Mouse (Mus musculus): ENCODE measurements around the gene Acoxl.

Acoxl gene

GRCm38 (mm10) chr2:128139781-128140180 lies 301.1 kb downstream of the Acoxl start:
- DNase-seq (ENCODE audit: low spot score in 2 of 2) = no peak

GRCm38 (mm10) chr2:128140183-128140582 lies 301.5 kb downstream of the Acoxl start:
- DNase-seq (ENCODE audit: low spot score in 2 of 2) = no peak

GRCm38 (mm10) chr2:128143992-128144391 lies 305.3 kb downstream of the Acoxl start:
- no peak for DNase-seq (ENCODE audit: low spot score in 2 of 2)

GRCm38 (mm10) chr2:128145433-128145832 lies 306.8 kb downstream of the Acoxl start:
- no peak for DNase-seq (ENCODE audit: low spot score in 2 of 2)

- no peak for DNase-seq (ENCODE audit: low spot score in 2 of 2)
These were observed 310.9 kb downstream of the Acoxl start for GRCm38 (mm10) chr2:128149596-128149995.

GRCm38 (mm10) chr2:128152211-128152610 lies 313.5 kb downstream of the Acoxl start:
- no peak for DNase-seq (ENCODE audit: low spot score in 2 of 2)

- DNase-seq (ENCODE audit: low spot score in 2 of 2) = peak; percentile 49 to 75
These were observed 314.3 kb downstream of the Acoxl start for GRCm38 (mm10) chr2:128152845-128153550.

- DNase-seq (ENCODE audit: low spot score in 2 of 2) = no peak
These were observed 314.9 kb downstream of the Acoxl start for GRCm38 (mm10) chr2:128153551-128153910.

- DNase-seq (ENCODE audit: low spot score in 2 of 2) = peak; percentile 70 to 79
These were observed 316.9 kb downstream of the Acoxl start for GRCm38 (mm10) chr2:128155412-128156066.

- no peak for DNase-seq (ENCODE audit: low spot score in 2 of 2)
These were observed 317.4 kb downstream of the Acoxl start for GRCm38 (mm10) chr2:128156067-128156462.

- DNase-seq (ENCODE audit: low spot score in 2 of 2) = no peak
These were observed 318.1 kb downstream of the Acoxl start for GRCm38 (mm10) chr2:128156557-128157412.

- no peak for DNase-seq (ENCODE audit: low spot score in 2 of 2)
These were observed 320.2 kb downstream of the Acoxl start for GRCm38 (mm10) chr2:128158734-128159410.

- no peak for DNase-seq (ENCODE audit: low spot score in 2 of 2)
These were observed 321.0 kb downstream of the Acoxl start for GRCm38 (mm10) chr2:128159619-128160125.

GRCm38 (mm10) chr2:128163177-128163576 lies 324.5 kb downstream of the Acoxl start:
- DNase-seq (ENCODE audit: low spot score in 2 of 2) = no peak

GRCm38 (mm10) chr2:128166623-128167423 lies 328.1 kb downstream of the Acoxl start:
- peak; percentile 38 to 67 for DNase-seq (ENCODE audit: low spot score in 2 of 2)

GRCm38 (mm10) chr2:128167930-128168329 lies 329.3 kb downstream of the Acoxl start:
- DNase-seq (ENCODE audit: low spot score in 2 of 2) = peak in 1 of 2 experiments; percentile 61

GRCm38 (mm10) chr2:128169486-128169885 lies 330.8 kb downstream of the Acoxl start:
- no peak for DNase-seq (ENCODE audit: low spot score in 2 of 2)

GRCm38 (mm10) chr2:128169972-128170371 lies 331.3 kb downstream of the Acoxl start:
- DNase-seq (ENCODE audit: low spot score in 2 of 2) = no peak

- DNase-seq (ENCODE audit: low spot score in 2 of 2) = no peak
These were observed 331.9 kb downstream of the Acoxl start for GRCm38 (mm10) chr2:128170614-128171013.

GRCm38 (mm10) chr2:128172266-128172665 lies 333.6 kb downstream of the Acoxl start:
- no peak for DNase-seq (ENCODE audit: low spot score in 2 of 2)

Measured in spleen, postnatal 4 days (tissue).